Mouse (Mus musculus) cerebellum, adult 11 months (tissue): ENCODE results near the gene Rnf40.

Experiments
- DNase-seq: peaks from one replicate; pipeline ENCODE4 v3.0.0; 2022

Rnf40 gene

GRCm38 (mm10) chr7:127588011-127588871 is at the start of gene Rnf40, which contains the start of gene Ccdc189:
Rnf40 (plus strand) TSS chr7:127588767.
Ccdc189 (minus strand) TSS chr7:127588595.
- DNase-seq, result peak; percentile 84

GRCm38 (mm10) chr7:127541671-127542070 is 46.9 kb upstream of the Rnf40 start:
- DNase-seq, result no peak

GRCm38 (mm10) chr7:127549116-127549835 is 39.3 kb upstream of the Rnf40 start:
- DNase-seq, result peak; percentile 70

- DNase-seq, result no peak
These were observed 37.0 kb upstream of the Rnf40 start for GRCm38 (mm10) chr7:127551558-127551957.

GRCm38 (mm10) chr7:127560580-127560979 is 28.0 kb upstream of the Rnf40 start:
- no peak for DNase-seq

- DNase-seq, result no peak
These were observed 27.2 kb upstream of the Rnf40 start, which contains the start of gene Tmem265 for GRCm38 (mm10) chr7:127561340-127561858. Tmem265 (plus strand) TSS chr7:127561390.

- DNase-seq, result peak; percentile 92
These were observed 24.0 kb upstream of the Rnf40 start for GRCm38 (mm10) chr7:127564381-127565150.

- DNase-seq, result peak; percentile 90
These were observed 15.6 kb upstream of the Rnf40 start, which contains the start of gene Phkg2 for GRCm38 (mm10) chr7:127572895-127573471. Phkg2 (plus strand) TSS chr7:127573340.

- DNase-seq, result no peak
These were observed 15.0 kb upstream of the Rnf40 start for GRCm38 (mm10) chr7:127573503-127574008.

- DNase-seq, result no peak
These were observed 14.5 kb upstream of the Rnf40 start for GRCm38 (mm10) chr7:127574115-127574514.

GRCm38 (mm10) chr7:127583260-127583659 is 5.3 kb upstream of the Rnf40 start:
- no peak for DNase-seq

- no peak for DNase-seq
These were observed 3.5 kb upstream of the Rnf40 start for GRCm38 (mm10) chr7:127585031-127585430.

- no peak for DNase-seq
These were observed 2.4 kb upstream of the Rnf40 start for GRCm38 (mm10) chr7:127586149-127586548.

GRCm38 (mm10) chr7:127587196-127587595 is 1.4 kb upstream of the Rnf40 start:
- DNase-seq, result no peak

GRCm38 (mm10) chr7:127588901-127589300 is 334 bp downstream of the Rnf40 start:
- no peak for DNase-seq

- DNase-seq, result no peak
These were observed 1.1 kb downstream of the Rnf40 start for GRCm38 (mm10) chr7:127589637-127590036.

- no peak for DNase-seq
These were observed 2.5 kb downstream of the Rnf40 start for GRCm38 (mm10) chr7:127591108-127591507.

GRCm38 (mm10) chr7:127592575-127592974 is 4.0 kb downstream of the Rnf40 start:
- no peak for DNase-seq

- no peak for DNase-seq
These were observed 8.2 kb downstream of the Rnf40 start for GRCm38 (mm10) chr7:127596747-127597146.

GRCm38 (mm10) chr7:127600612-127601011 is 12.0 kb downstream of the Rnf40 start:
- no peak for DNase-seq

- no peak for DNase-seq
These were observed 13.2 kb downstream of the Rnf40 start for GRCm38 (mm10) chr7:127601735-127602134.

- DNase-seq, result no peak
These were observed 14.3 kb downstream of the Rnf40 start for GRCm38 (mm10) chr7:127602903-127603302.
